Mouse (Mus musculus): Measurements from ENCODE around the gene Gm10964.
"Not testable (repeated sequence)": the region's sequence is repeated elsewhere in the genome, so short reads cannot be mapped to it uniquely, and the experiment has no call there.

Gene Gm10964

DNA sequence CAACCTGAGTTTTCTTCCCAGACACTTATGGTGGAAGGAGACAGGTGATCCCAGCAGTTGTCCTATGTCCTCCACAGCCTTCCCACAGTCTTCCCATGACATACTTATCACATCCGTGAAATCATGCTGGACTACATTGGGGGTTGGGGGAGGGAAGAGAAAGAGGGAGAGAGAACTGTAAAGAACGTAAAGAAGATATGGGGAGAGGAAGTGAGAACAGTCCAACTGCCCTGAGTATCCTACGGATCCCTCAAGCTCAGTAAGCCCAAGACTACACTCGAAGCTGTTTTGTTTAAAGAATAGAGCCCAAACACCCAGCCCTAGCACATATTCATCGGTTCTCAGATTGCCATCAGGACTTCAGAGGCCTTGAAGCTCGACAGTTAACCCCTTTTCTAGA lies 39.5 kb downstream of the Gm10964 start:
- no peak for DNase-seq (ENCODE audit: extremely low spot score)

- DNase-seq (ENCODE audit: extremely low spot score): no peak
Measured at GRCm38 (mm10) chr3:103779183-103779582, 40.0 kb downstream of the Gm10964 start.

DNA sequence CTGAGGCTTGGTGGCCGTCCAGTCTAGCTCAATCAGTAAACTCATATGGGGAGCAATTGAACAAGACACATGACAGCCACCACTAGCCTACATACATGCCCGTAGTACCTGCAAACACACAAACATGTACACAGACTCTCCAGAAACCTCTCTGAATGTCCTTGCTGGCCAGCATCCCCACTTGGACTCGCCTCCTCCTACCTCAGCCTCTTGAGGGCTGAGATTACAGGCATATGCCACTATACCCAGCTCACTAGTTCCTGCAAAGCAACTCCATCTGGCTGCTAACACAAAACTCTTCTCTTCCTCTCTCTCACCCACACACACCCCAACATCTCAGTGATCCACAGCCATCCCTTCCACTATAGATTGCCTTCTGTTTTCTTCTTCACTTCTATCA lies 41.1 kb downstream of the Gm10964 start:
- DNase-seq (ENCODE audit: extremely low spot score): no peak

DNA sequence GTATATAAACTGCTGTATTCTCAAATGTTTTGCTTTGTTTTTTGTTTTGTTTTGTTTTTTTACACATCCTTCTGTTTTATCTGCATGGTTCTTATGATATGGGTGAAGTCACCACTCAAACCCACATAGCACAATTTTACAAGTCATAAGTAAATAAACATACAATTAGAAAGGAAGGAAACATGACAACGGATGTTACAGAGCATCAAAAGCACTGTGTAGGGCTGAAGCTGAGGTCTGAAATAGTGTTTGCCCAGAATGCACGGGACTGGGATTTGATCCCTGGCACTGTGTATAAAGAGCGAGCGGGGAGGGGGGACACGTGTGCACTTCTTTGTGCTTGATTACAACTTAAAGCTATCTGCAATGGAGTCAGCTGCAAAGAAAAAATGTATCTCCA lies 41.6 kb downstream of the Gm10964 start:
- no peak for DNase-seq (ENCODE audit: extremely low spot score)

GRCm38 (mm10) chr3:103782844-103783609 lies 43.9 kb downstream of the Gm10964 start:
- no peak for DNase-seq (ENCODE audit: extremely low spot score)

GRCm38 (mm10) chr3:103787225-103787624 lies 48.1 kb downstream of the Gm10964 start:
- DNase-seq (ENCODE audit: extremely low spot score): no peak

DNA sequence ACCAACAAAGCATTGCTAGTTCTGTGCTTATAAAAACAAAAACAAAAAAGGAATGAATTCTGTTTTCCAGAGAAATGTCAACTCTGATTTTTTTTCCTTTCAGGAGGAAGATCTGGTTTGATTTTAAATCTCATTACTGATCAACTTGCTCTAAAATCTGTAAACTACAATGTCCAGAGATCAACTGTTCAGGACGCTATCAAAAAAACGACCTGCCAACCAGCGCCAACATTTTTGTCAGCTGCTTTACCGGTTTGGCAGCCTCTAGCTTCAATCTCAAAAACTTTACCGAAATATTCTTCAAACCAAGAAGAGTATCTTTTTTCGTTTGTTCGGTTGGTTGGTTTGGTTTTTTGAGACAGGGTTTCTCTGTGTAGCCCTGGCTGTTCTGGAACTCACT lies 49.9 kb downstream of the Gm10964 start:
- DNase-seq (ENCODE audit: extremely low spot score): no peak

- DNase-seq (ENCODE audit: extremely low spot score): peak; percentile 47
Measured at GRCm38 (mm10) chr3:103789891-103790345, 50.8 kb downstream of the Gm10964 start.

- DNase-seq (ENCODE audit: extremely low spot score): no peak
Measured at GRCm38 (mm10) chr3:103790346-103791145, 51.4 kb downstream of the Gm10964 start.

DNA sequence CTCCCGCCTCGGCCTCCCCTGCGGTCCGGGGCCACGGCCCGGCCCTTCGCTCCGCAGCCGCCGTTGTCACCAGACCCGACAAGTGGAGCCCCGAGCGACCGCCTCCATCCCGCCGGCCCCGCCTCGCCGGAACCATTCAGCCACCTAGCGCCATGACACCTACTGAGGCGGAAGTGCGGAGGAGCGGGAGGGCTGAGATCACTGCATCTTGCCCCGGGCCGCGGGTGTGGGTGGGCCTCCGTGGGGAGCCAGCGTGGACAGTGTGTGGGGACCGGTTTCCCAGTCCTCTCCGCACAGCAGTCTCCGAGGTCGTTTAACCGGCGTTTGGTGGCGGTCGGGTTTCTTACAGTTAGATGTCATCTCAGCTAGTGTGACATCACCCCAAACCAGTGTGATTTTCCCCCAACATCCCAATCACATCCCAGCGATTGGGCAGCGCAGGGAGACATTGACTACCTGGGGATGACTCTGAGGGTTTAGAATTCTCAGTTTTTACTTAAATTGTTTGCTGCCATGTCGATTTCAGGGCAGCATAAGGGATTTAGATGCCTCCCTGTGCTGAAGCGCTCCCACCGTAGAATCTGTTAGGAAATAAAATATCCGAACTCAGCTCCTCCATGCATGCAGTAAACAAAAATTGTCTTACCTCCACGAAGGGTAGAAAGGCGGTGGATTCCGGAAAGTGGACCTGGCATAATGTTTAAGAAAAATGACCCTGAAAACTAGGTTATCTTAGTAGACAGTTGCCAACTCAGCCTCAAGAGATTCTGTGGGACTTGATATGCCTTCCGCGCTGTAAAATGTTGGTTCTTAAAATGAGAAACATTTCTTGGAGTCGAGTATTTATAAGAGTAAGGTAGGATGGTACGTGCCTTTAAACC lies 52.3 kb downstream of the Gm10964 start, which contains the start of gene Hipk1:
Gene Hipk1, minus strand, starts transcription at position 334 of the 881 bp plus-strand sequence.
- peak; percentile 94 for DNase-seq (ENCODE audit: extremely low spot score)

DNA sequence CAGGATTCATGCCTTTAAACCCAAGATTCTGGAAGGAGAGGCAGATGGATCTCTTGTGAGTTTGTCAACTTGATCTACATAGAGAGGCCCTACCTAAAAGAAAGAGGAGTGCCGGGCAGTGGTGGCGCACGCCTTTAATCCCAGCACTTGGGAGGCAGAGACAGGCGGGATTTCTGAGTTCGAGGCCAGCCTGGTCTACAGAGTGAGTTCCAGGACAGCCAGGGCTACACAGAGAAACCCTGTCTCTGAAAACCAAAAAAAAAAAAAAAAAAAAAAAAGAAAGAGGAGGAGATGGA lies 52.9 kb downstream of the Gm10964 start:
- not testable (repeated sequence) for DNase-seq (ENCODE audit: extremely low spot score)

DNA sequence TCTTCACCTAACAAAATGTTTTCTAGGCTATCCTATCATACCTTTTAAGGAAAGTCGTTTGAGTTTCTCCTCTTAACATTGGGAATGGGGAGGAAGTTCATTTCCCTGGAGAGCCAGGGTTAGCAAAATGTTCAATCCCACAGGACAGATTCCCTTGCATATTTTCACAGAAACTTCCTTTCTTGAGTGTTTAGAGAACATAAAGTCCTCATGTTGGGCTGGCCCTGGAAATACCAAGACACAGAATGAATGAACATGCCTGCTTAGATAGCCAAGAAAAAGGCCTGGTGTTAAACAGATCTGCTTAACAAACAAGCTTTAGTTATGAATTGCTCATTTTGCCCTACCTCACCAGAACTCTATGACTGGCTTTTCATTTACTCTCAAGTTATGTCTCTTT lies 53.4 kb downstream of the Gm10964 start:
- DNase-seq (ENCODE audit: extremely low spot score): no peak

Measured in embryo, embryonic 9.5 days (tissue).